Mouse (Mus musculus): ENCODE data around the gene B4galt3. TPM values are rescaled to one million over a fixed set of nuclear protein-coding genes. Genes with fewer than 3 reads are reported as not detected.

The B4galt3 gene
- 10 to 100 TPM; 59.8 to 61.3 TPM for total RNA-seq (2021)
- long read RNA-seq, experiment 1, transcript B4galt3-201 (8 exons, 1,998 nt) = major isoform, 23 of 50 reads
- long read RNA-seq, experiment 1, partial matches to known transcripts = 12 of 50 reads
- long read RNA-seq, experiment 1, other reads (novel, unspliced or antisense) = 14 of 50 reads
- long read RNA-seq, experiment 2, transcript B4galt3-201 (8 exons, 1,998 nt) = major isoform, 45 of 61 reads
- long read RNA-seq, experiment 2, partial matches to known transcripts = 9 of 61 reads
- long read RNA-seq, experiment 2, other reads (novel, unspliced or antisense) = 7 of 61 reads

GRCm38 (mm10) chr1:171269848-171270572, at the start of gene B4galt3:
Gene B4galt3 (plus strand): TSS chr1:171270328.
- peak; percentile 89 to 94 for DNase-seq (ENCODE audit: low spot score in 2 of 2)
- intact Hi-C loops (cut with DNase I) = no loop called here

GRCm38 (mm10) chr1:171220871-171221270, 49.3 kb upstream of the B4galt3 start:
- peak; percentile 92 to 93 for DNase-seq (ENCODE audit: low spot score in 2 of 2)
- intact Hi-C loops (cut with DNase I) = loop anchor here (2.0 to 5.0 kb wide), 2 partner anchors 59 to 102 kb away; no protein-coding TSS in a partner anchor

DNA sequence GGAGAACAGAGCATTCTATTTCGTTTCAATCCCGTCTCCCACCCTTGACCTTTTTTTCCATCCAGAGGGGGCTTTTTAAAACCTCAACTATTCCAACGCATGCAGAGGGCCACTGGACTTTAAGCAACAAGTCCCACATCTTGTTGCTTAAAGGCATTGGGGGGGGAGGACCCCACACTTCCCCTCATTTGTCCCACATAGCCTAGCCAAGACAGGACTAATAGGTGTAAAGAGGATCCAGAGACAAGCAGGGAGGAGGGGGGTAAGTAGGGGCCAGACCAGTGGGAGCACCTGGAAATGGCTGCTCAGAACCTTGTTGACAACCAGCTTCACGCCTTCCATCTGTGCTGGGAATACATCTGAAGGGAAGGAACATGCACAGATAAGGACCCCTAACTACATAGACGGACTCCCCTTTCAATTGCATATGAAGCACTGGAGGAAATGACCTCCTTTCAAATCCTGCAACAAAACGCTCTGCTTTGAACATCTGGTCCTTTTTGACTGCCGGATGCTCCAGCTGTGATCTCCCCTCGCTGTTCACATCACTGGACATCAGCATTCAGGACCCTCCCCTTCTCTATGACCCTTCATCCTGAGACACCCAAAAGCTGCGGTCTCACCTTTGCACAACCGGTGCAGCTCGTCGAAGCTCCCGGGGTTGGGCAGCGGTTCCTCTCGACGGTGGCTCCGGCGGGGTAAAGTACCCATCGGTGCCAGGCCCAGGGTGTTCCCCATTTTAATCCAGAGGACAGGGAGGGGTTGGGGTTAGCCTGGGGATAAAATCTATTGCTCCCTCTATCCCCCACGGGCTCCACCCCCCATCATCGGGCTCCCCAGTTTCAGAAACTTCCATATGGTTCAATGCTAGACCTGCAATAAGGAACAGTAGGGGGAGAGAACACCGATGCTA, 48.6 kb upstream of the B4galt3 start:
- intact Hi-C loops (cut with DNase I) = loop anchor here (2.0 to 5.0 kb wide), 2 partner anchors 59 to 103 kb away; no protein-coding TSS in a partner anchor
- DNase-seq (ENCODE audit: low spot score in 2 of 2) = no peak

DNA sequence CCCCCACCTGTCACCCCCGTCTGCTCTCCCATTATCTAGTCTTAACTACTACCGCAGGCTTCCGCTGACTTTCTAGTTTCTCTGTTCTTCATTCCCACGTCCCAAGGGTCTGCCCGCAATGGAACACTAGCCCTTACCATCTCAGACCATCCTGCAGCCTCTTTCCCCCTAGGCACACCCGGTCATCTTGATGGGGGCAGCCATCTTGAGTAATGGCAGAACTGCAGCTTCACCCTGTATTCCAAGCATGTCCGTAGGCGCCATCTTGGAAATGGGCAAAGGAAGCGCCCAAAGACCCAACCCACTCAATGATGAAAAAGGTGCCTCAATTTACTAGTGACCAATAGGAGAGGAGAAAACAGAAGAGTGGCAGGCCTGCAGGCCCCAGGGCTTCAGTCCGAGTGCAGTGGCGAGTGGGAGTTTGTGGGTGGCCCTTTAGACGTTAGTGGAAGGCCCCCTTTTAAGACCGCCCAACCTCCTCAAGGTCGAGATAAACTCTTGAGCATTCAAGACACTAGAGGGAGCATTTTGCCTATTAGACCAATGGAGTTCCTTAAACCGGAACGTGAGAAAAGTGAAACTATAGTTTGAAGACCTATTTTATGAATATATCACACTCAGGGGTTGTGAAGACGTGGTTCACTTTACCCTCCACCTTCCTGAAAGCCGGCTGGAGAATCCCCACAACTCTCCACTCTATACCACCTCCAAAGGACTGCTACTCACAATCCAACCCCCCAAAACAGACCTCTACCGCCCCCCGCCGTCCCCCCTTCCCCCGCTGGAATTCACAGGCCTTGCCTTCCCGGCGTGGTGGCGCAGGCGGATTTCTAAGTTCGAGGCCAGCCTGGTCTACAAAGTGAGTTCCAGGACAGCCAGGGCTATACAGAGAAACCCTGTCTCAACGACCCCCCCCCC, 47.6 kb upstream of the B4galt3 start, which contains the start of gene Tomm40l:
Tomm40l (minus strand) TSS at position 277 of the 918 bp plus-strand sequence.
- intact Hi-C loops (cut with DNase I) = loop anchor here (5.0 kb wide), 1 partner anchor 60 kb away; no protein-coding TSS in a partner anchor

GRCm38 (mm10) chr1:171223168-171223567, 47.0 kb upstream of the B4galt3 start:
- intact Hi-C loops (cut with DNase I) = loop anchor here (5.0 kb wide), 1 partner anchor 61 kb away; no protein-coding TSS in a partner anchor
- no peak for DNase-seq (ENCODE audit: low spot score in 2 of 2)

More for the DNA sequence above, 47.6 kb upstream of the B4galt3 start, which contains the start of gene Tomm40l:
- DNase-seq (ENCODE audit: low spot score in 2 of 2) = peak; percentile 94 to 98

GRCm38 (mm10) chr1:171223796-171224195, 46.3 kb upstream of the B4galt3 start:
- intact Hi-C loops (cut with DNase I) = loop anchor here (5.0 kb wide), 1 partner anchor 61 kb away; no protein-coding TSS in a partner anchor
- DNase-seq (ENCODE audit: low spot score in 2 of 2) = no peak

- intact Hi-C loops (cut with DNase I) = loop anchor here (5.0 kb wide), 1 partner anchor 63 kb away; no protein-coding TSS in a partner anchor
- DNase-seq (ENCODE audit: low spot score in 2 of 2) = no peak
Measured at GRCm38 (mm10) chr1:171224857-171225256, 45.3 kb upstream of the B4galt3 start, which contains the start of gene Apoa2. Gene Apoa2 (plus strand): TSS chr1:171225054.

DNA sequence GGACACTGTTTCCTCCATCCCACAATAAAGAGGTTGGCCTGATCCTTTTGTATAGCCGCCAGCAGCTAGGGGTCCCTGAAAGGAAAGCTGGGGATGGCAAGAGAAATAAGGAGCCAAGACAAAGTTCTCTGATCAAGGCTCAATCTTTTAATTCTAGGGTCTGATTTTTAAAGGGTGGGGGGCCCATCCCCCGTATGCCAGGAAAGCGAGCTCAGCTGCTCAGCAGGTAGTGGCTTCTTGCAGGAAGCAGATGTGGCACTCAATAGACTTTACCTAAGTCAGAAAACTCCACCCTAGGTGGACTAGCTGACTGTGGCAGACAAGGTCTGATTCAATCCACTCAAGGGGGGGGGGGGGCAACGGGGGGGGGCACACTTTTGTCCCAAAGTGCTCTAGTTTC, 43.3 kb upstream of the B4galt3 start:
- no peak for DNase-seq (ENCODE audit: low spot score in 2 of 2)
- intact Hi-C loops (cut with DNase I) = no loop called here

DNA sequence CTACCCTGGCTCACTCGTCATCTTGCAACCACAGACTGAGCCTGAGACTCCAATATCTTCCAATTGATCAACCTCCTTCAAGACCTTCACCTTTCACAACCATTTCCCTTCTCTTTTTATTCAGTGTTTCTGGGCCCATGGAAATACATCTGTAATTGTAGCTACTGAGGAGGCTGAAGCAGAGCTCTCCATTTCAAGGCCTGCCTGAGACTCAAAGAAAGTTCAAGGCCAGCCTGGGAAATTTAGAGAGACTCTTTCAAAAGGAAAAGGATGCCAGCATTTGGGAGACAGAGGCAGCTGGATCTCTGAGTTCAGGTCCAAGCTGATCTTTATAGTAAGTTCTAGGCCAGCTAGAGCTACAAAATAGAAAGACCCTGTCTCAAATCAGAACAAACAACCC, 42.2 kb upstream of the B4galt3 start:
- intact Hi-C loops (cut with DNase I) = no loop called here
- DNase-seq (ENCODE audit: low spot score in 2 of 2) = no peak

GRCm38 (mm10) chr1:171229750-171230149, 40.4 kb upstream of the B4galt3 start:
- intact Hi-C loops (cut with DNase I) = no loop called here

GRCm38 (mm10) chr1:171230215-171230614, 39.9 kb upstream of the B4galt3 start:
- intact Hi-C loops (cut with DNase I) = no loop called here
- DNase-seq (ENCODE audit: low spot score in 2 of 2) = no peak

More at GRCm38 (mm10) chr1:171229750-171230149, 40.4 kb upstream of the B4galt3 start:
- DNase-seq (ENCODE audit: low spot score in 2 of 2) = no peak

GRCm38 (mm10) chr1:171231844-171232243, 38.3 kb upstream of the B4galt3 start:
- no peak for DNase-seq (ENCODE audit: low spot score in 2 of 2)
- intact Hi-C loops (cut with DNase I) = no loop called here

GRCm38 (mm10) chr1:171232348-171232747, 37.8 kb upstream of the B4galt3 start:
- no peak for DNase-seq (ENCODE audit: low spot score in 2 of 2)
- intact Hi-C loops (cut with DNase I) = no loop called here

DNA sequence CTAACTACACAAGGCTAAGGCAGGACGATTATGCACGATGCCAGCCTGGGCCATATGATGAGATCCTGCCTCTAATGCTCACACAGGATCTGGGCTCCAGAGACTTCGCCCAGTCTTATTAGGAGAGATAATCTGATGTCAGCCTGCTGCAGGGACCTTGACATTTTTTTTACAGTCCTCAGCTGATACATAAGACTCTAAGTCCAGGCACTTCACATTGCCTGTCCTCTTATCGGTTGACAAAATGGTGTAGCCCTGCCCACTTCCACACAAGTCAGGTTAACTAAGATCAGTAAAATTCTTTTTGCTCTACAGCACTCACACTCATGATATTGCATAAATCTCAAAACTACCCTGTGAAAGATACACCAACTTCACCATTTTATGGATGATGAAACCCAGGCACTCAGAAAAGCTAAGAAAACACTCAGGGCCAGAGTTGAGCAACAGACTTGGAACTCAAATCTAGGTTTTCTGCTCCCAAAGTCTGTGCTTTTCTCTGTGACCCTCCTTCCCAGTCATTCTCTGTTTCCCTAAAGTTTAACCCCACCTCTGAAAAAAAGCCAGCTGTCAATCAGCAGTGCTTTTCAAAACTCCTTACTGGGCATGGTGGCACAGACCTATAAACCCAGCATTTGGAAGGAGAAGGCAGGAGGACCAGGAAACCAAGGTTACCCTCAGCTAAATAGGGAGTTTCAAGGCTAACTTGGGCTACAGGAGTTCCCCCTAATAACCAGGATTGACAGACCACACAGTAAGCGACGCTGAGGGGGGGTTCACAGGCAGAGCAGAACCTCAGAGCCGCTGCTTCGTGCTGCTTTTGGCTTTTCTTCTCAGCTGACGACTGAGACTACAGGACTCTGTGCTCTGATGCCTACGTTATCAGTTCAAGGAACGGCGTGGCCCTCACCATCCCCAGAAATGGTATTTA, 37.1 kb upstream of the B4galt3 start:
- DNase-seq (ENCODE audit: low spot score in 2 of 2) = no peak
- intact Hi-C loops (cut with DNase I) = no loop called here

DNA sequence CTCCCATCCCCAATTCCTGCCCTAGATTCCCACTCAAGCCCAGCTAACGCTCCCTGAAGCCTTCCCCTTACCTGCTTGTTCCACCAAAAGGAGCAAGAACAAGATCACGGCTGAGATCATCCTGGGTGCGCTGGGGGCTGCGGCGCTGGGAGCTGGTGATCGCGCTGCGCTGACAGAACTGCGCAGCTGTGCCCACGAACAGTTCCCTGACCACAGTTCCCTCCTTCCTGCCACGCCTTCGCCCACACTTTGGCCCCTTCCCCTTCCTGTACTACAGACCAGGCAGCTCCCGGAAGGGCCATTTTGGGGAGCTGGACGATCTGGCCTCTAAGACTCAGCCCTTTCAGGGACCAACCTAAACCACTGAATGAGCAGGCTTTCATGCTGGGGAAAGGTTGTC, 36.0 kb upstream of the B4galt3 start, which contains the start of gene Fcer1g:
Fcer1g (minus strand) TSS at position 240 of the 400 bp plus-strand sequence.
- peak in 1 of 2 experiments; percentile 25 for DNase-seq (ENCODE audit: low spot score in 2 of 2)
- intact Hi-C loops (cut with DNase I) = no loop called here

DNA sequence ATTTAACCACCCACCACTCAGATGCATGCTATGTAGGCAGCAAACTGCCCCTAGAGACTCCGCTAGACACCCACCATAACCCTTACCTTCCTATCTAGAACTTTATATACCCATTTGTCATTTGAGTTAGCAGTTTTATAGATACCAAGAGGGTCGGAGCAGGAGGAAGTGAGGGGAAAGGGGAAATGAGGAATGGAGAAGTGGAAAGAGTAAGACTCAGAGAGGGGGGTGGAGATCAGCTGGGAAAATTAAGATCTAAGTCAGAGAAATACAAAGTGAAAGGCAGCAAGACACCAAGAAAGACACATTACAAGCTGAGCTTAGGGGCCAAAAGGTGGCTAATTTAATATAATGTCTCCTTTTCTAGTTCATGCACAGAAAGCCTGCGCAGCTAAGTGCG, 35.6 kb upstream of the B4galt3 start:
- intact Hi-C loops (cut with DNase I) = no loop called here
- no peak for DNase-seq (ENCODE audit: low spot score in 2 of 2)

DNA sequence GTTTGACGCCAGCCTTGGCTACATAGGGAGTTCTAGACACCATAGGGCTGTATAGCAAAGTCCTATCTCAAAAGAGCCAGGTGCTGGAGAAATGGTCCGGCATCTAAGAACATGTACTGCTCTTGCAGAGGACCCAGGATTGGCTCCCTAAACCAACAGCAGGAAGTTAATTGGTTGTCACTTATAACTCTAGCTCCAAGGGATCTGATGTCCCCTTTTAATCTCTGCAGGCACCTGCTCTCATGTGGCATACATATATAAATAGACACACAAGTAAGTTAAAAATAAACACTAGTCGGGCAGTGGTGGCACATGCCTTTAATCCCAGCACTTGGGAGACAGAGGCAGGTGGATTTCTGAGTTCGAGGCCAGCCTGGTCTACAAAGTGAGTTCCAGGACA, 34.3 kb upstream of the B4galt3 start:
- intact Hi-C loops (cut with DNase I) = no loop called here
- DNase-seq (ENCODE audit: low spot score in 2 of 2) = no peak
